29 mouse cellular contexts compared by ENCODE assay signal in the genomic region with DNA sequence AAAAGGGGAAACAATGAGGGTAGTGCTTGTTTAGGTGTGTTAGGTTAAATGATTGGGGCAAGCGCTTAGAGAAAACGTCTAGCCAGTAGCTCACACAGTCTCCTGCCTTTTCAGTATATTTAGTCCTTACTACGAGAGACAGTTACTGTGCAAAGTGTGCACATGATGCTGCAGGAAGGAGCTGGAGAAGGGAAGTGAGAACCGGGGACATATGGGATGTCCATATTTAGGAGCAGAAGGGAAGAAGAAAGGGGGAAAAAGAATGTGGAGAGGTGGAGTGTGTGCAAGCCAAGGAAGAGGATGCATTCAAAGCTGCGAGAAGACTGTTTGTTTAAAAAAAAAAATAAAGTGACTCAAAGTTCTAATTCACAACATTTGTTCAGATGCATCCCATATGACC.
DNase-seq lines count a peak whose midpoint lies in the region; ATAC-seq and TF ChIP-seq lines count a peak whose summit lies in the region.
"Had no signal": no experiment of that assay in that cellular context is flagged by ENCODE, and none has a peak within 500 bp of the region (broad histone marks: within the 10 kb centered on the region; RNA-seq: fewer than 3 reads in every experiment).

No protein-coding gene starts in this region.

- no peaks in the 10 kb centered on the region for H3K27me3 ChIP-seq in forebrain, postnatal 0 days (ENCODE audit: insufficient read depth, low read length)
- no peaks in the 10 kb centered on the region for H3K27me3 ChIP-seq in forebrain, embryonic 11.5 days (ENCODE audit: control insufficient read depth, insufficient read depth, low read length)
- H3K27me3 ChIP-seq in midbrain, postnatal 0 days (ENCODE audit: insufficient read depth, low read length): no peaks in the 10 kb centered on the region
- H3K27me3 ChIP-seq: embryonic facial prominence, embryonic 12.5 days; forebrain, embryonic 13.5 days; limb, embryonic 12.5 days; stomach, embryonic 15.5 days had no signal

- intact Hi-C loops in left cerebral cortex, postnatal 14 days (cut with DNase I): no loop called here

- peaks cover 5% of the 10 kb centered on the region; the same call in 1 of the 2 replicates for H3K4me1 ChIP-seq in forebrain, postnatal 0 days (ENCODE audit: insufficient read depth)
- no peaks in the 10 kb centered on the region; the same call in 1 of the 2 replicates for H3K4me1 ChIP-seq in forebrain, embryonic 11.5 days (replicated peaks; ENCODE audit: control insufficient read depth, insufficient read depth, low read length)
- 0 out of 2 replicates have a peak, but pooled peaks cover 4% of the 10 kb centered on the region for H3K4me1 ChIP-seq in midbrain, postnatal 0 days (ENCODE audit: insufficient read depth, low read length)
- H3K4me1 ChIP-seq: embryonic facial prominence, embryonic 12.5 days; limb, embryonic 12.5 days; stomach, embryonic 15.5 days had no signal

- no peak for DNase-seq in forebrain, postnatal 0 days
- DNase-seq in forebrain, embryonic 11.5 days (ENCODE audit: low spot score): no peak
- DNase-seq in layer of hippocampus, adult 18-20 months (ENCODE audit: low spot score in 2 of 2): peak; percentile 17 to 58
- DNase-seq in layer of hippocampus, postnatal 25 days (ENCODE audit: extremely low spot score in 1 of 2, low spot score in 1 of 2): no peak
- peak; percentile 84 for DNase-seq in brain, adult 2 months (ENCODE audit: low read depth, low spot score)
- DNase-seq in left cerebral cortex, postnatal 14 days (ENCODE audit: low spot score in 2 of 2): peak; percentile 30 to 34
- DNase-seq in B cell, adult 2 months: no peak
- no peak for DNase-seq in midbrain, postnatal 0 days (ENCODE audit: low spot score)
- DNase-seq: adrenal gland, postnatal 14 days; cerebellum, adult 9-10 months; gastrocnemius, adult 2 months; heart, postnatal 4 days; kidney, adult 18-20 months; liver, postnatal 0 days; lung, postnatal 10 days; thymus, adult 18-20 months; thymus, postnatal 36 days had no signal

- no peak overlapping the region for H3K9ac ChIP-seq in forebrain, postnatal 0 days
- H3K9ac ChIP-seq in forebrain, embryonic 11.5 days (ENCODE audit: low read length): no peak overlapping the region
- H3K9ac ChIP-seq in midbrain, postnatal 0 days (replicated peaks; ENCODE audit: low read length, poor library complexity, severe bottlenecking): no peak overlapping the region
- H3K9ac ChIP-seq: embryonic facial prominence, embryonic 12.5 days; forebrain, embryonic 13.5 days; hindbrain, embryonic 14.5 days; limb, embryonic 12.5 days; liver, postnatal 0 days; stomach, embryonic 15.5 days had no signal

- H3K4me3 ChIP-seq in forebrain, postnatal 0 days (ENCODE audit: low read depth, low read length): no peak overlapping the region
- no peak overlapping the region for H3K4me3 ChIP-seq in forebrain, embryonic 11.5 days (ENCODE audit: low read depth, low read length)
- no peak overlapping the region for H3K4me3 ChIP-seq in midbrain, postnatal 0 days (ENCODE audit: low read depth, low read length)
- H3K4me3 ChIP-seq: embryonic facial prominence, embryonic 12.5 days; erythroblast, embryonic 14.5 days; forebrain, embryonic 13.5 days; gastrocnemius, adult 2 months; limb, embryonic 12.5 days; midbrain, embryonic 10.5 days; stomach, embryonic 15.5 days had no signal

- H3K36me3 ChIP-seq in forebrain, postnatal 0 days (ENCODE audit: insufficient read depth): no peaks in the 10 kb centered on the region
- H3K36me3 ChIP-seq in forebrain, embryonic 11.5 days (ENCODE audit: control insufficient read depth, insufficient read depth, low read length): no peaks in the 10 kb centered on the region
- H3K36me3 ChIP-seq in midbrain, postnatal 0 days (ENCODE audit: insufficient read depth, low read length): no peaks in the 10 kb centered on the region
- H3K36me3 ChIP-seq: embryonic facial prominence, embryonic 12.5 days; limb, embryonic 12.5 days; stomach, embryonic 15.5 days had no signal

- TF ChIP-seq CTCF in forebrain, postnatal 0 days (IDR thresholded peaks at IDR 0.05; ENCODE audit: low read depth): no peak
- no peak for TF ChIP-seq CTCF in midbrain, postnatal 0 days (IDR thresholded peaks at IDR 0.05)

- no peak overlapping the region for H3K27ac ChIP-seq in forebrain, postnatal 0 days (ENCODE audit: low read depth, low read length)
- no peak overlapping the region for H3K27ac ChIP-seq in forebrain, embryonic 11.5 days (ENCODE audit: low read depth, low read length)
- H3K27ac ChIP-seq in midbrain, postnatal 0 days (ENCODE audit: low read depth, low read length): no peak overlapping the region
- H3K27ac ChIP-seq: embryonic facial prominence, embryonic 12.5 days; forebrain, embryonic 13.5 days; gastrocnemius, adult 2 months; hindbrain, embryonic 14.5 days; kidney, postnatal 0 days; limb, embryonic 12.5 days; midbrain, embryonic 10.5 days; stomach, embryonic 15.5 days had no signal

- no peak overlapping the region for H3K4me2 ChIP-seq in forebrain, postnatal 0 days (ENCODE audit: low read depth)
- H3K4me2 ChIP-seq in forebrain, embryonic 11.5 days (ENCODE audit: low read depth, low read length, severe bottlenecking): no peak overlapping the region
- H3K4me2 ChIP-seq in midbrain, postnatal 0 days (ENCODE audit: low read depth, low read length, poor library complexity, severe bottlenecking): no peak overlapping the region
- H3K4me2 ChIP-seq: embryonic facial prominence, embryonic 12.5 days; forebrain, embryonic 13.5 days; hindbrain, embryonic 14.5 days; limb, embryonic 12.5 days; liver, embryonic 11.5 days; stomach, embryonic 15.5 days had no signal

- no peaks in the 10 kb centered on the region for H3K9me3 ChIP-seq in forebrain, postnatal 0 days (ENCODE audit: low read length)
- H3K9me3 ChIP-seq in forebrain, embryonic 11.5 days (ENCODE audit: control insufficient read depth, low read length): no peaks in the 10 kb centered on the region; the same call in 1 of the 2 replicates
- no peaks in the 10 kb centered on the region for H3K9me3 ChIP-seq in midbrain, postnatal 0 days (ENCODE audit: low read length)
- H3K9me3 ChIP-seq: embryonic facial prominence, embryonic 12.5 days; limb, embryonic 12.5 days; stomach, embryonic 15.5 days had no signal

- peak; percentile 25; the same call in 1 of the 2 replicates for ATAC-seq in forebrain, postnatal 0 days
- ATAC-seq in forebrain, embryonic 11.5 days (replicated peaks; ENCODE audit: low FRiP score): no peak
- no peak for ATAC-seq in midbrain, postnatal 0 days (ENCODE audit: low FRiP score)
- ATAC-seq: CD4-positive, CD25-positive, alpha-beta regulatory T cell, adult 4 months; forebrain, embryonic 13.5 days; inflammation-experienced regulatory T-cells, adult 6 months; liver, postnatal 0 days; midbrain, embryonic 16.5 days had no signal

- 72% methylated on average over 5 of the region's 5 CpGs for WGBS in forebrain, postnatal 0 days
- WGBS in forebrain, embryonic 11.5 days: 84% methylated on average over 5 of the region's 5 CpGs
- 83% methylated on average over 5 of the region's 5 CpGs for WGBS in midbrain, postnatal 0 days

Comparison
In these comparisons a context has a peak if more than half of its experiments do, and no peak if none do; other contexts are left out.
1. DNase-seq: peak in layer of hippocampus, adult 18-20 months (2 of 2), brain, adult 2 months (single experiment) and left cerebral cortex, postnatal 14 days (2 of 2); none in forebrain, postnatal 0 days (single experiment), forebrain, embryonic 11.5 days (single experiment), layer of hippocampus, postnatal 25 days (0 of 2), B cell, adult 2 months (0 of 2) and midbrain, postnatal 0 days (single experiment).